Mouse (Mus musculus): ENCODE data around the gene Trp53bp2. TPM values are rescaled to one million over a fixed set of nuclear protein-coding genes. Genes with fewer than 3 reads are reported as not detected.

The Trp53bp2 gene
- polyA plus RNA-seq, 1 experiment, result 8.9 TPM

DNA sequence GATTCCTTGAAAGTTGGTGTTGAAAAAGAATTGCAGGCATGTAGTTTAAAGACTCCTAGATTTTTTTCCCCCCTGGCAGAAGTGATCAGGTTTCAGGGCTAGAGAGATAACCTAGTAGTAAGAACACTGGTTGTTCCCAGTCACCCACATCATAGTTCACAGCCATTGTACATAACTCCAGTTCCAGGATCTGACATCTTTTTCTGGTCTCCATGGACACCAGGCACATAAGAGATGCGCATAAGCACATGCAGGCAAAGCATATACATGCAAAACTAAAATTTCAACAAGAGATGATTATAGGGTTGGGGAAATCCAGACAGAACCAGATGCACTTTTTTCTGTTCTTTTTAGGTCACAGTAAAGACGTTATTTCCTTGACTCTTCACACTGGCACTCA, 46.1 kb downstream of the Trp53bp2 start:
- H3K4me3 ChIP-seq (ENCODE audit: extremely low read depth, insufficient read depth, insufficient read length), result no peak overlapping the region
- no peak overlapping the region for H3K27ac ChIP-seq (ENCODE audit: insufficient read depth, low read length)
- WGBS, result 95% methylated on average over 2 of the region's 2 CpGs
- no peak for DNase-seq (ENCODE audit: low read depth in 1 of 2, low spot score in 2 of 2)
- no peaks in the 10 kb centered on the region for H3K27me3 ChIP-seq (ENCODE audit: control insufficient read depth, insufficient read depth, low read length)
- peaks cover 23% of the 10 kb centered on the region; the same call in 1 of the 2 replicates for H3K36me3 ChIP-seq (ENCODE audit: control insufficient read depth, insufficient read depth, low read length)
- H3K4me1 ChIP-seq (ENCODE audit: control insufficient read depth, insufficient read depth, insufficient read length), result no peaks in the 10 kb centered on the region
- TF ChIP-seq CTCF (IDR thresholded peaks at IDR 0.05; ENCODE audit: extremely low read depth, insufficient read depth, insufficient read length, insufficient replicate concordance) (no peak), POLR2A (IDR thresholded peaks at IDR 0.05; ENCODE audit: low read depth, low read length) (no peak)

DNA sequence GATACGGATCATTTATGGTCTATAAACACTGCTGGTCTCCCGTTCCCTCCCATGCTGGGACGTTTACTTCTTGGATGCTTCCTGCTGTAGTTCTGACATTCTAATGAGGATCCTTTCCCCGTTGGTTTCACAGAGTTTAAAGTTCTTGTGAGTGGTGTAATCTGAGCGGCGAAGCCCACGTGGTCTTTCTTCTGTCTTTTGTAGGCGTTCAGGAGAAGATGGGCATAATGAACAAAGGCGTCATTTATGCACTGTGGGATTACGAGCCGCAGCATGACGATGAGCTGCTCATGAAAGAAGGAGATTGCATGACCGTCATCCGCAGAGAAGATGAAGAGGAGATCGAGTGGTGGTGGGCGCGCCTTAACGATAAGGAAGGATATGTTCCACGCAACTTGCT, 49.6 kb downstream of the Trp53bp2 start:
- Histone ChIP-seq H3K27ac (ENCODE audit: insufficient read depth, low read length) (no peak overlapping the region), H3K4me1 (ENCODE audit: control insufficient read depth, insufficient read depth, insufficient read length) (peaks cover 7% of the 10 kb centered on the region; the same call in 1 of the 2 replicates), H3K4me3 (ENCODE audit: extremely low read depth, insufficient read depth, insufficient read length) (no peak overlapping the region), H3K36me3 (ENCODE audit: control insufficient read depth, insufficient read depth, low read length) (peaks cover 24% of the 10 kb centered on the region), H3K27me3 (ENCODE audit: control insufficient read depth, insufficient read depth, low read length) (no peaks in the 10 kb centered on the region)
- no peak for TF ChIP-seq CTCF (IDR thresholded peaks at IDR 0.05; ENCODE audit: extremely low read depth, insufficient read depth, insufficient read length, insufficient replicate concordance)
- TF ChIP-seq POLR2A (IDR thresholded peaks at IDR 0.05; ENCODE audit: low read depth, low read length), result no peak
- DNase-seq (ENCODE audit: low read depth in 1 of 2, low spot score in 2 of 2), result no peak
- 94% methylated on average over 19 of the region's 19 CpGs for WGBS

DNA sequence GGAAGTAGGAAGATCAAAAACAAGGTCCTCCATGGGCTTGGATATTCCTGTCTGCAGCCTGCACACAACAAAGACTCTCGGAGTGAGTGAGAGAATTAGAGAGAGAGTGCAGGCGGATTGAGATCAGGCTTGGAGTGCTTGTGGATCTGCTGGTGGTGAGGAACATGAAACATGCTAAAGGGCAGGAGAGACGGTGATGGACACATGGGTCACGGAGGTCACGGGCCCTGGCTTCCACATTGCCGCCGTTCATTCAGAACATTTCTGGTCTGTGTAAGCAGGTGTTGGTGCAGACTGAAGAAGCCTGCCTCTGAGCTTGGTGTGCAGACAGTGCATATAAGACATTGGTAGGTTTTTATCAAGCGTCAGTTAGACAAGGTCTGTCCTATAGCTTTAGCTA, 50.5 kb downstream of the Trp53bp2 start:
- peaks cover 21% of the 10 kb centered on the region for H3K36me3 ChIP-seq (ENCODE audit: control insufficient read depth, insufficient read depth, low read length)
- WGBS, result 96% methylated on average over 8 of the region's 8 CpGs
- H3K27me3 ChIP-seq (ENCODE audit: control insufficient read depth, insufficient read depth, low read length), result no peaks in the 10 kb centered on the region
- H3K27ac ChIP-seq (ENCODE audit: insufficient read depth, low read length), result no peak overlapping the region
- H3K4me3 ChIP-seq (ENCODE audit: extremely low read depth, insufficient read depth, insufficient read length), result no peak overlapping the region
- peaks cover 7% of the 10 kb centered on the region; the same call in 1 of the 2 replicates for H3K4me1 ChIP-seq (ENCODE audit: control insufficient read depth, insufficient read depth, insufficient read length)
- DNase-seq (ENCODE audit: low read depth in 1 of 2, low spot score in 2 of 2), result no peak
- no peak for TF ChIP-seq POLR2A (IDR thresholded peaks at IDR 0.05; ENCODE audit: low read depth, low read length)
- TF ChIP-seq CTCF (IDR thresholded peaks at IDR 0.05; ENCODE audit: extremely low read depth, insufficient read depth, insufficient read length, insufficient replicate concordance), result no peak

DNA sequence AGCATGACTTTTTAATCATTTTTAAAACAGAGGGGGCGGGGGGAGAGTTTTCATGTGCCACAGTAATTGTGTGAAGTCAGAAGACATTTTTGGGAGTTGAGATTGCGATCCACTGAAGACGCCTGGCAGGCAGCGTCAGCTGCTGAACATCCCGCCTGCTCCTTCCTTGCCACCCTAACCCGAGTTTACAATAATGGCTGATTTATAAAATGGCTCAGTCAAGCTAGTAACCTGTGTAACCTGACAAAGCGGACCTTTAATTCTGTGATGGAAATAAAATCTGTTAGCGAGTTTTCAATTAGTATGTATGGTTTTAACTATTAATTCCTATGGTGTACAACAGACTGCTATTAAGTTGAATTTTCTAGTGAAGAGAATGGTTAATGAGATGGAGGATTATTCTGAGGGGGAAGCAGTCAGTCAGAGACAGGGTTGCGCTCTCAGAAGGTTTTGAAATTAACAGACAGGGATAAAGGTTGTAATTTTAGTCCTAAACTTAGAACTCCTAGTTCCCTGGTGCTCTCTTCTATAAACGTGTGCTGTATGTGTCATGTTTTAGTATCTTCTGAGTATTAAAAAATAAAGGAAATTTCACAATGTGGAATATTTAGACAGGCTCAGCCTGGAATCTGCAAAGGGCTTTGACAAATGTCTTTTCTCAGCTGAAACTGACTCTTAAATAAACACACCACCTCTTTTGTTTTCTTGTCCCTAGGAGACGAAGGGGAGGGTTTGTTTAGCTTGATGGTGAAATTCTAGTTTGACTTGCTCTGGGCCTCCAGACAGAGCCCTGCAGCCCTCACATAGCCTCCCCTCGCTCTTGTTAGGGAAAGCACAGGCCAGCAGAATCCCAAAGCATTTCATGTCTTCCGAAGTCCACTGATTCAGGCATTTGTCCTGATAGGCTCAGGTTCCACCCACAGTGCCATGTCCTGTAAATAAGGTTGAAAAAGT, 51.6 kb downstream of the Trp53bp2 start:
- Histone ChIP-seq H3K4me3 (ENCODE audit: extremely low read depth, insufficient read depth, insufficient read length) (no peak overlapping the region), H3K4me1 (ENCODE audit: control insufficient read depth, insufficient read depth, insufficient read length) (peaks cover 7% of the 10 kb centered on the region; the same call in 1 of the 2 replicates), H3K27me3 (ENCODE audit: control insufficient read depth, insufficient read depth, low read length) (no peaks in the 10 kb centered on the region), H3K27ac (ENCODE audit: insufficient read depth, low read length) (no peak overlapping the region), H3K36me3 (ENCODE audit: control insufficient read depth, insufficient read depth, low read length) (peaks cover 17% of the 10 kb centered on the region)
- no peak for TF ChIP-seq POLR2A (IDR thresholded peaks at IDR 0.05; ENCODE audit: low read depth, low read length)
- no peak for TF ChIP-seq CTCF (IDR thresholded peaks at IDR 0.05; ENCODE audit: extremely low read depth, insufficient read depth, insufficient read length, insufficient replicate concordance)
- no peak for DNase-seq (ENCODE audit: low read depth in 1 of 2, low spot score in 2 of 2)
- 92% methylated on average over 13 of the region's 13 CpGs for WGBS

DNA sequence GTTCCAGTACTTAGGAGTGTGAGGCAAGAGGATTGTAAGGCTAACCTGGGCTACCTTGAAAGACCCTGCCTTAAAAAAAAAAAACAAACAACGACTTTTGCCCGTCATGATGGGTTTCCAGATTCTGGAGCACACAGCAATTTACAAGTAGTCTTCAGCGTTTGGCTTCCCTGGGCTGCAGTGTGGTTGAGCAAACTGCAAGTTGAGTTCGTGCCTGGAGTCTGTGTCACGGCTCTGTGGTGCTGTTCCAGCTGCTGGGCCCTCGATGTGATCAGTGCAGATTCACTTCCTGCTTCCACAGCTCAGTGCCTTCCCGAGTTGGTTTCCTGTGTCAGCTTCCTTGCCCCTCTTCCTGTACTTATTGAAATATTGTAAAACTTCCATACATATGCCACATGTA, 52.3 kb downstream of the Trp53bp2 start:
- no peak for TF ChIP-seq POLR2A (IDR thresholded peaks at IDR 0.05; ENCODE audit: low read depth, low read length)
- 18% methylated on average over 7 of the region's 7 CpGs for WGBS
- peak in 1 of 2 experiments; percentile 8 for DNase-seq (ENCODE audit: low read depth in 1 of 2, low spot score in 2 of 2)

DNA sequence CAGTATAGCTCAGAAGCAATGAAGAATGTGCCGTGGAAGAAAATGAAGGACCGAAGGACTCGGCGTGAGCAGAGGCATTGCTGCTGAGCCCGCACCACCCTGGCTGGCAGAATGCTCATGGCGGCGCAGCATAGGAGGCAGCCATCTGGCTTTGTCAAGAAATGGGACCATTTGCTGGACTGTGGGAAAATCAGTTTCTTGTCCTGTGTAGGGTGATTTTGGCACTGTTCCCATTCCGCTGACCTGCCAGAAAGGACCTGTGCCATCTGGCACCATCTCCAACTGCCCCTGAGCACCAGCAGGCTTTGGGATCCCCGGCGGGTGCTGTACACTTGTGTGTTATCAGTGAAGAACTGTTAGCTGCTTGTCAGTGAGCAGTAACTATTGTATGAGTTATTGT, 52.8 kb downstream of the Trp53bp2 start:
- no peak for TF ChIP-seq POLR2A (IDR thresholded peaks at IDR 0.05; ENCODE audit: low read depth, low read length)
- TF ChIP-seq CTCF (IDR thresholded peaks at IDR 0.05; ENCODE audit: extremely low read depth, insufficient read depth, insufficient read length, insufficient replicate concordance), result no peak
- Histone ChIP-seq H3K27ac (ENCODE audit: insufficient read depth, low read length) (no peak overlapping the region), H3K36me3 (ENCODE audit: control insufficient read depth, insufficient read depth, low read length) (peaks cover 13% of the 10 kb centered on the region), H3K4me1 (ENCODE audit: control insufficient read depth, insufficient read depth, insufficient read length) (peaks cover 7% of the 10 kb centered on the region; the same call in 1 of the 2 replicates), H3K4me3 (ENCODE audit: extremely low read depth, insufficient read depth, insufficient read length) (no peak overlapping the region), H3K27me3 (ENCODE audit: control insufficient read depth, insufficient read depth, low read length) (no peaks in the 10 kb centered on the region)
- 94% methylated on average over 10 of the region's 10 CpGs for WGBS
- no peak for DNase-seq (ENCODE audit: low read depth in 1 of 2, low spot score in 2 of 2)

More for the DNA sequence above, 52.3 kb downstream of the Trp53bp2 start:
- Histone ChIP-seq H3K4me1 (ENCODE audit: control insufficient read depth, insufficient read depth, insufficient read length) (peaks cover 7% of the 10 kb centered on the region; the same call in 1 of the 2 replicates), H3K4me3 (ENCODE audit: extremely low read depth, insufficient read depth, insufficient read length) (no peak overlapping the region), H3K36me3 (ENCODE audit: control insufficient read depth, insufficient read depth, low read length) (peaks cover 13% of the 10 kb centered on the region), H3K27me3 (ENCODE audit: control insufficient read depth, insufficient read depth, low read length) (no peaks in the 10 kb centered on the region), H3K27ac (ENCODE audit: insufficient read depth, low read length) (no peak overlapping the region)

DNA sequence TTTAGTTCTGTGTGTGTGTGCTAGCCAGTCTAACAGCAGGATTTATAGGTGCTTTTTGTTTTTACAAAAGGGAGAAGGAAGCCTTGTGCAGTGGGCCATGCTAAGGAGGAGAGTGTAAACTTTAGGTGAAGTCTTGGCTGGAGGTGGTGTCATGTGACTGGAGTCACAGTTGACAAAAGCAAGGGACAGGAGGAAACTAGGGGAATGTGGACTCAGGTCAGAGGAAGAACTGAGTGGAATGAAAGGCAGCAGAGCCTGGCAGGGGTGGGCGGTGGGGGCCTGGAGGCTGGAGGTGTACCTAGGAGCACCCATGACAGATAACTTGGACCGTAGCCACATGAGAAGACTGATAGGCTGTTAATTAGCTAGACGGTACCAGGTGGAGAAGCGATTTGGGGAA, 56.3 kb downstream of the Trp53bp2 start:
- no peak for DNase-seq (ENCODE audit: low read depth in 1 of 2, low spot score in 2 of 2)
- no peaks in the 10 kb centered on the region for H3K27me3 ChIP-seq (ENCODE audit: control insufficient read depth, insufficient read depth, low read length)
- WGBS, result 88% methylated on average over 4 of the region's 4 CpGs
- peaks cover 6% of the 10 kb centered on the region for H3K36me3 ChIP-seq (ENCODE audit: control insufficient read depth, insufficient read depth, low read length)
- no peak overlapping the region for H3K27ac ChIP-seq (ENCODE audit: insufficient read depth, low read length)
- no peak for TF ChIP-seq CTCF (IDR thresholded peaks at IDR 0.05; ENCODE audit: extremely low read depth, insufficient read depth, insufficient read length, insufficient replicate concordance)
- no peak for TF ChIP-seq POLR2A (IDR thresholded peaks at IDR 0.05; ENCODE audit: low read depth, low read length)
- H3K4me3 ChIP-seq (ENCODE audit: extremely low read depth, insufficient read depth, insufficient read length), result no peak overlapping the region
- H3K4me1 ChIP-seq (ENCODE audit: control insufficient read depth, insufficient read depth, insufficient read length), result peaks cover 7% of the 10 kb centered on the region; the same call in 1 of the 2 replicates

All from spleen, adult 2 months (tissue).